Mouse (Mus musculus): ENCODE results near the gene Gm3045. TPM values are rescaled to one million over a fixed set of nuclear protein-coding genes. Genes with fewer than 3 reads are reported as not detected.
A peak's percentile ranks its signal among the peaks of the same experiment; 100 is the strongest.

The Gm3045 gene
- total RNA-seq, 2 experiments from 2014 or later, result not detected

DNA sequence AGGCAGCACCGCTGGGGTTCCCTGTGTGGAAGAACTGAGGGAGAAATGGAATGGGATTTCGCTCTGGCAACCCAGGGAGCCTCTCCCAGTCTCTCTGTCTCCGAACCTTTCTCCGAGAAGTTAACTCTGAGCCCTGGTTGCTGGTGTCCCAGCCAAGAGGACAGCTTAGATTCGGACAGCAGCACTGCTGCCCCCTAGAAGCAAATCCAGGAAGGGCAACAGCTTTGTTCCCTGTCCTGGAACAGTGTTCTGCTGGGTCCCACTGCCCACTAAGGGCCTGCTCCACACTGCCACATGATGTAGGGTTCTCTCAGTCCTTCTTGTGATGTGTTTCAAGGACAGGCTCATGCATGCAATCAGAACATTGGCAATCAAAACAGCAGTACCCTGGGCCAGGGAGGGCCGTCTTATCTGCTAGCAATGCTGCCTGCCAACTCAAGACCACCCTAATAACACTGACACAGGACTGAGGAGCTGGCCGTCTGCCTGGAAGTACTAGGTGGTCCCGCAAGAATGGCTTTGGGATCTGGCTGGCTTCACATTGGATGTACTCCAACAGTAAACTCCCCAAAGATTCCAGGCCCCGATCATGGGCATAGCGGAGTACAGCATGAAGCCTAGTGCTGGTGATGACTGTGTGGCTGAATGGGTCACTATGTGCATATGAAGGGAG is 9.4 kb downstream of the Gm3045 start:
- DNase-seq (ENCODE audit: low spot score in 2 of 2), result no peak

DNA sequence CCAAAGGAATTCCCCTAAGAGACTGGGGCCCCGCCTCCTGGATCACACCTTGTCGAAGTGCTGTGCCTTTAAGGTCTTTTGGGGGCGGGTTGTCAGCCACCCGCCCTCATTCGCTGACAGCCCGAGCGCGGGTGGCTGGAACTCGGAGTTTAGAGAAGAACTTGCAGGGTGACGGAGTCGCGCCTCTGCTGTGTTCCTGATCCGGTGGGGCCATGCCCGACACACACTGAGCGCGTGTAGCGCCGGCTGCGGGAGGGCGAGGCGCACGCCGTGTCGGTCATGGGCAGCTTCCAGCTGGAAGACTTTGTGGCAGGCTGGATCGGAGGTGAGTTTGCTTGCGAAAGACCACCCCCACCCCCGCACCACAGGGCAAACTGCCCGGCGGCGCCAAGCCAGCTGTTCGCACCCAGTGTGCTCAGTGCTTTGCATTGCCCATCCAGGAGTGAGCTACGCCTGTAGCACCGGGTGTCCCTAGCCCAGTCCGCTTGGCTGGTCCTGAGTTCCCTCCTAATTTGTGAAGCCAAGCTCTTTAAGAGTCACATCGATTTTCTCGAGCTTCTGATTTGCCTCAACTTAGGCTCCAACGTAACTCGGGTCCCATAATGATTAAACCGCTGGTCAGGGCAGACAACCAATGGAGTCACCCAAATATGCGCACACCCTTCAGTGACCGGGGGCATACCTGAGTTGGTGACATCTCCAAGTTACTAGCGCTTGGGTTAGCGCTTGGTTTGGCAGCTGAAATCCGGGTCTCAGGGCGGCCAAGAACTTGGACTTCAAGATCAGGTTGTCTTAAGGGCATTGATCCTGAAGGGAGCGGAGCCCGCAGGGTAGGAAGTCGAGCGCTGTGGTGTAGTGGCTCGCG is 12.0 kb downstream of the Gm3045 start, which contains the start of gene Slc25a48:
TSS of gene Slc25a48 (plus strand) at position 145 of the 865 bp plus-strand sequence.
- DNase-seq (ENCODE audit: low spot score in 2 of 2), result peak in 1 of 2 experiments; percentile 25

DNA sequence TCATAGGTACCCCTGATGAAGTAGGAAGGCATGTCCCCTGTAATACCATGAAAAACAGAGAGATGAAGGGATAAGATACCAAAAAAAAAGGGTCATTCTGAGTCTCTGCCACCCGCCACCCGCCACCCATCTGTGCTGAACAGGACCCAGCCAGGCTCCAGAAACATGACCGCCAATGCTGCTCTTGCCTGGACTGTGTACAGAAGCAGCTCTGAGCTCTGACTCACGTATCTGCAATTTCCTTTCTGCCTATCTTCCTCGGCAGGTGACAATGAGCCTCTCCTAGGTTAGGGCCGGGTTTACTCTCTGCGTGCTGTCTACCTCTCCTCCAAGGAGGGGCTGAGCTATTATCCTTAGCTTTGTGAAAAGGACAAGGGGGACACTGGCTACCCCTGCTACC is 17.0 kb downstream of the Gm3045 start:
- DNase-seq (ENCODE audit: low spot score in 2 of 2), result no peak

DNA sequence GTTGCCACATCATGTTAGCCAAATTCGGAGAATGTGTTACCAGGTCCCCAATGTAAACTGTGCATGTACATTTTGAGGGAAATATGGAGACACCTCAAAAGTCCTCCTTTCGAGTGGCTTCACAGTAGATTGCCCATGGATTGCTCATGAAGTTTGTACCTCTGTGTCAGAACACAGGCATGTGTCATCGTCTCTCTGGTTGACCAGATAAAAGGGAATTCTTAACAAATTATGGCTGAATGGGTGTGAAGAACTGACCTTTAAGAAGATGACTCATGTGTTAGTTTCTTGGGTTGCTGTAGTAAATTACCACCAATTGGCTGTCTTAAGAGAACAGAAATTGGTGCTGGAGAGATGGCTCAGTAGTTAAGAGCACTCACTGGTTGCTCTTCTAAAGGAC is 17.7 kb downstream of the Gm3045 start:
- DNase-seq (ENCODE audit: low spot score in 2 of 2), result no peak

- no peak for DNase-seq (ENCODE audit: low spot score in 2 of 2)
Observed at GRCm38 (mm10) chr13:56444996-56445395, 18.6 kb downstream of the Gm3045 start.

- DNase-seq (ENCODE audit: low spot score in 2 of 2), result no peak
Observed at GRCm38 (mm10) chr13:56449239-56450030, 23.0 kb downstream of the Gm3045 start.

DNA sequence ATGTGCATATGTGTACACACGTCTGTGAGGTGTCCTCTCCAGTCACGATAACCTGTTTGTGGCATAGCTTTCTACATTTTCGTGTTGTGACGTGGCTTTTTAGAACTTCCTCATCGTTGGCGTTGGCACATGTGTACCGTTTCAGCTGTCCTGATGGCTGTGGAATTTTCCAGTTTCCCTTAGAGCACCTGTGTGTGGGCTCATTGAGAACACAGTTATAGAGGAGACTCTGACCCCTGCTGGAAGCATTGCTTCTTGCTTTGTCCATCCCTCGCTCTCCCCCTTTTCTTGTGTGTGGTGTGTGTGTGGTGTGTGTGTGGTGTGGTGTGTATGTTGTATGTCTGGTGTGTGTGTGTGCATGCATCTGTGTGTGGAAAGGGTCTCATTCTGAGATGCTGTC is 23.6 kb downstream of the Gm3045 start:
- no peak for DNase-seq (ENCODE audit: low spot score in 2 of 2)

DNA sequence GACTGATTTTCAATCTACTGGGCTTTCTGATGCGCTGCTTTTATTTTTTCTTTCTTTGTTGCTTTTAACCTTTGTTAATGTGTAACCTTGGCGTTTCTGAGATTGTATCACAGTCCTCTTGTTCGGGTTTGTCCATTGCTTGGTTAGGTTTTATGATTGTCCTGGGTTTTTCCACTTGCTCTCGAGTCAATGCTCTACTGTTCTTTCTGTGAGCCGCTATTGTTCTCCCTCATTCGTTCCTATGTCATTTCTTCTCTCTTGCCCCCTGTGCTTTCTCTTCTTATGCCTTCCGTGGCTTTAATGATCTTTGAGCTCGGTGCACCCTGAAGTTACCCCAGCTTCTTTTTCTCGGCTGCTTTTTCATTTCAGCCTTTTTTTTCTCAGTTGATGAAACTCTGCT is 31.6 kb downstream of the Gm3045 start:
- no peak for DNase-seq (ENCODE audit: low spot score in 2 of 2)

DNA sequence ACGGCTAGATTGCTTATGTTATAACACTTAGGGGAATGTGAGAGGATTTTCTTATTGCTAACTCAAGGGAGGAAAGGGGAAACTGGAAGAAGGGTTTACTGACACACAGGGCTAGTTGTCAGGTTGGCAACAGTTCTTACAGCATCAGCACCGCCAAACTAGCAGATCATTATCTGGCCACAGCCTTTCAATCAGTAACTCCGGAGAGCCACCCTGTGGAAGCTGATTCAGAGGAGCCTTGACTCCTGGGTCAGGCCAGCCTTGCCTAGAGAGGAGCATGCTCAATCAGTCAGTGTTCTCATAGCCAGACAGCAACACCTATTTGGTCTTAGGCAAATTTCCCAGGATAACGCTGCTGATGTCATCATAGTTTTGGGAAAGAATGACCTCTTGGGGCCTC is 35.1 kb downstream of the Gm3045 start:
- DNase-seq (ENCODE audit: low spot score in 2 of 2), result no peak

DNA sequence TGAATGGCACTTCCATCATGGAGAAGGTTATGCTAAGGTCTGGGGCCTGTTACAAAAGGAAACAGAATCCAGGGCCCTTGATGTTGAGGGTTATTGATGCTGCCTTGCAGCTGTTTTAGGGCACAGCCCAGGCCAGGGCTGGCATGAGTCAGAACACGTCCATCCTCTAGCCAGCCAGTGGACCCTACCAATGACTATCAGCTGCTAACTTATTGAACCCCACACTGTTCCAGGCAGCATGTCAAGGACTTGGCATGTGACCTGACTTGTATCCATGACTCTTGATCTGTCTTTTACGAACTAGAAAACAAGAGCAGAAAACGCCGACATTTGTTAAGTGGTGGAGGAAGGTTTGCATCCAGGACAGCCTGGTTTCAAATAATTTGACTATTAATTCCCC is 36.4 kb downstream of the Gm3045 start:
- DNase-seq (ENCODE audit: low spot score in 2 of 2), result no peak

- no peak for DNase-seq (ENCODE audit: low spot score in 2 of 2)
Observed at GRCm38 (mm10) chr13:56463261-56463660, 36.9 kb downstream of the Gm3045 start.

- no peak for DNase-seq (ENCODE audit: low spot score in 2 of 2)
Observed at GRCm38 (mm10) chr13:56463750-56464149, 37.4 kb downstream of the Gm3045 start.

DNA sequence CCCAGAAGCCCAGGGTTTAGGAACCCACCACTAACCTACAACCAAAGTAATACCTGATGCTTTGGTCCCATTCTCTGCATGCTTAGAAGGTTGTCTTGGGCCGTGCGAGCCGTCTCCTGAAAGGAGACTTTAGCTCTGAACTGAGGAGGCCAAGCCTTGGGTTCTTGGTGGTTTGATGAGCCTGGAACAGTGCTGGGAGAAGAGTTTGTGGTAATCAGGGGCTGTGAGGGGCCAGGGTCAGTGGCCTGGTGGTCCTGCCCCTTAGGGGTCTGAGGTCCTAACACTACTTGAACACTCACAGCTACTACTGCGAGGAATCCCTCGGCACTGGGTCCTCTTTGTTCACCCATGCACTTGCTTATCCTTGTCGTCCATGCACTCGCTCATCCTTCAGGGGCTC is 41.4 kb downstream of the Gm3045 start:
- DNase-seq (ENCODE audit: low spot score in 2 of 2), result no peak

- DNase-seq (ENCODE audit: low spot score in 2 of 2), result no peak
Observed at GRCm38 (mm10) chr13:56468536-56468935, 42.1 kb downstream of the Gm3045 start.

DNA sequence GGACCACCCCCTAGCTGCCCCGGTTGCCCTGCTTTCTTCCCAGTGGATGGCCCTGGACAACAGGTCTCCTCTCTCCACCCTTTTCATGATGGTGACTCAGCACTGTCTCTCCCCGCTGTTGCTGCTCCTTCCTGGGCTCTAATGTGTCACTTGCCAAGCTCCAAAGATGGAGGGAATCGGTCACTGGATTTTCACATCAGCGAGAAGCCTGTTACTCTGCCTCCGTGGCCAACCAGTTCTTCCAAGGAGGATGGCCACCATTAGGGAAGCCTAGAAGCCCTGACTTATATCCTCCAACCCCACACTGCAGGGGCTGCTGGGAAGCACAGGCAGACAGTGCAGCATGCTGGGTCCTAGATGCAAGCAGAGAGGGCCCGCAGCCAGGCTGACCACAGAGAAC is 44.8 kb downstream of the Gm3045 start:
- DNase-seq (ENCODE audit: low spot score in 2 of 2), result no peak

DNA sequence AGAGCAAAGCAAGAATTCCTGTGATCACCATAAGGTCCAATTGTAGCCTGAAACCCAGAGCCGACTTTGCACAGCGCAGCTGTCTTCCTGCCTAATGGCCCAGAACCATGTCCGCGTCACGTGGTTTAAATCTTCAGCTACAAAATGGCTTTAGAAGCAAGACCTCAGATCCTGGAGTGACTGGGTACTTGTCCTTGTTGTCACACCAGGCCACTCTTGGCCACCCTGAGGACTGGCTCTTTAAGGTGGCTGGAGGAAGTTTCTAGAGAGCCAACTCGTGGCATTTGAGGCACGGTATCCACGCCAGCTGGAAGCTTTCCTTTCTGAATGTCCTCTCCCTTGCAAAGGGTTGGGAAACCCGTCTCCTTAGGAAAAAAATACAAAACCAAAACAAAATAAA is 45.6 kb downstream of the Gm3045 start:
- DNase-seq (ENCODE audit: low spot score in 2 of 2), result no peak

- no peak for DNase-seq (ENCODE audit: low spot score in 2 of 2)
Observed at GRCm38 (mm10) chr13:56472661-56473060, 46.3 kb downstream of the Gm3045 start.

DNA sequence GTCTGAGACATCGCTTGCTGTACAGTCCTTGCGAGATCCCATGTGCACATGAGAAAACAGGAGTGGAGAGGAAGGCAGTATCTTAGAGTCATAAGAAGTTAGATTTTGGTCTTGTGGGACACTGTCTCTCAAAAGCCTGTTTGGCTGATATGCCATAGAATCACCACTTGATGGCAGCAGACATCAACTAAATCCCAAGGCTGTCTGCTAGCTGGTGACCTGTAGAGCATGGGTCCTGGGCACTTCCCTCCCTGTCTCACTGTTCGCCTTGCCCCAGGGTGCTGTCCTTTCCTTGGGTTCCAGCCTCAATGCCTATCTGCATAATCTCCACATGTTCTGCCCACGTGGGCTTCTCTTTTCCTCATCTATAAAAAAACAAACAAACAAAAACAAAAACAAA is 49.0 kb downstream of the Gm3045 start:
- peak; percentile 30 to 38 for DNase-seq (ENCODE audit: low spot score in 2 of 2)

DNA sequence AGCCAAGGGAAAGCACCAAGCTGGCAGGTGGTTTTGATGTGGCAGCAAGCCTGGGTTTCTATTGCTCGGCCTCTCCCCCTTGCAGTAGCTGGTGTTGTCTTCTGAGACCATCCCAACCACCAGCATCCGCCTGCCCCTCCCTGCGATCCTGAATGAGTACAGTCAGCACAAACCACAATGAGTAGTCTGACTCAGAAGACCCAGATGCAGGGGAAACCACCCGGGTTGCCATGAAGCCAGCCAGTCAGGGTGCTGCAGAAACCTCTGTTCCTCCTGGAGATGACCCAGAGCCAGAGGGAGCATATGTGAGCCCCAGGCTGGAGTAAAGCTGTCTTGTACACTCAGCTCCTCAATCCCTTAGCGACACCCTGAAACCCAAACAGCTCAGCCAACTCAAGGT is 50.4 kb downstream of the Gm3045 start:
- DNase-seq (ENCODE audit: low spot score in 2 of 2), result no peak

- peak in 1 of 2 experiments; percentile 18 for DNase-seq (ENCODE audit: low spot score in 2 of 2)
Observed at GRCm38 (mm10) chr13:56477271-56477670, 50.9 kb downstream of the Gm3045 start.

- no peak for DNase-seq (ENCODE audit: low spot score in 2 of 2)
Observed at GRCm38 (mm10) chr13:56478027-56478426, 51.6 kb downstream of the Gm3045 start.

GRCm38 (mm10) chr13:56482146-56482545 is 55.8 kb downstream of the Gm3045 start, which contains the start of gene Il9:
TSS of gene Il9 (minus strand) at chr13:56482246.
- no peak for DNase-seq (ENCODE audit: low spot score in 2 of 2)
